Mouse (Mus musculus) gastrocnemius, postnatal 25 days (tissue): Measurements from ENCODE around the gene Nhs. TPM values are rescaled to one million over a fixed set of nuclear protein-coding genes. Genes with fewer than 3 reads are reported as not detected.
A peak's percentile ranks its signal among the peaks of the same experiment; 100 is the strongest.

Experiments
- DNase-seq: peaks from one replicate; pipeline ENCODE4 v3.0.0; 2022
- total RNA-seq, 2 experiments: library from RNA; stranded (reverse); gene quantifications; 1 replicate in 1 of 2; 2 replicates in 1 of 2; pipeline ENCODE4 v1.2.3; 2021

The Nhs gene
- total RNA-seq, 2 experiments from 2014 or later, result 0.48 to 0.61 TPM

DNA sequence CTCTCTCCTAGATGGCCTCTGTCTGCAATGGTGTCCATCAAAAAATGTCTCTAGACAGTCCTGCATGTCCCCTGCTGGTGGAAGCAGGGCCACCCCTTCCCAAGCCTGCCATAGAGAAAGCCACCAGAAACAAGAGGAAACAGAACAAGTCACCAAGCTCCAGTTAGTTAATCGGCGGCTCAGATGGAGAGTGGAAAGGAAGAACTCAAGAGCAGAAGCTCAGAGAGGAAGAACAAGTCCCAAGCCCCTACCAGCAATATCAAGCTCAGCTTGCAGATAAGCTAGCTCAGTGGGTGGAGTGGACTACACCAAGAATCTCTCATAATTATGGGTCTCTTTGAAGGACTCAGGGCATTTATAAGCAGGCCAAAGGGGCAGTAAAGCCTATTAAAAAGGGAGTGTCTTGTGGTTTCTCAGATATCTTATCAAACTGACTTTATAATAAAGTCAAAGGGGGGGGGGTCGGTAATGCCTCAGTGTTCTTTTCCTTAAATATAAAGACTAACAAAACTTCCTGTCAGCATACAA is 139.4 kb downstream of the Nhs start:
- no peak for DNase-seq

DNA sequence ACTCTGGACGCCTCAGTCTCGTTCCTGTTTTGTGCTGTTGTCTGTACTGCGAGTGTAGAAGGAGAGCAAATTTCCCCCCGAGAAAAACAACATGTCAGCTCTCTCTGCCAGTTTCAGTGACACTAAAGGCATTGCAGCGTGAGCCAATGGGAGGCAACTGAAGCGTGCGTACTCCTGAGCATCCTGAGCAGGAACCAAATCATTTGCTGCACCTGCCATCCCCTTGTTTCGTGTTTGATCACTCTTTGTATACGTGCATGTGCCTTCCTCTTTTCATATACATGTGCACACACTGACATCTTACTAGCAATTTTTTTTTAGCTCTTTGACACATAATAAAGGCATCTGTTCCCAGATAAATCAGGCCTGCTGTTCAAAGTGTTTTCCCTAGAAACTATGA is 142.1 kb downstream of the Nhs start:
- DNase-seq, result no peak

DNA sequence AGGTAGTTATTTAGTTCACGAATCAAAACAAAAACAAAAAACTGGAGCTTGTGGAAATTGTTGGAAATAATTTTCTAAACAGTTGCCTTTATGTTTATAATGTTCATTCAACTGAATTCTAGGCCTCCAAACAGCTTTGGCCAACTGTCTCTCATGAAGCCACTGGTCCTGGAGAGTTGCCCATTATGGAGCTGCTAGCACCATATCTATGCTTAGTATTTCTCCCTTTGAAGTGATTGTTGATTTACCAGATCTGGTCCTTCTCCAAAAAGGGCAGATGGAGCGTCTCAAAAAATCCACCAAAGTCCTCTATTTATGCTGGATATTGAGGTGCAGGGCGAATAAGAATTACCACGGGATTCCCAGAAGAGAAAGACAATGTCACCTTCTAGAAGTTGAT is 147.0 kb downstream of the Nhs start:
- no peak for DNase-seq

DNA sequence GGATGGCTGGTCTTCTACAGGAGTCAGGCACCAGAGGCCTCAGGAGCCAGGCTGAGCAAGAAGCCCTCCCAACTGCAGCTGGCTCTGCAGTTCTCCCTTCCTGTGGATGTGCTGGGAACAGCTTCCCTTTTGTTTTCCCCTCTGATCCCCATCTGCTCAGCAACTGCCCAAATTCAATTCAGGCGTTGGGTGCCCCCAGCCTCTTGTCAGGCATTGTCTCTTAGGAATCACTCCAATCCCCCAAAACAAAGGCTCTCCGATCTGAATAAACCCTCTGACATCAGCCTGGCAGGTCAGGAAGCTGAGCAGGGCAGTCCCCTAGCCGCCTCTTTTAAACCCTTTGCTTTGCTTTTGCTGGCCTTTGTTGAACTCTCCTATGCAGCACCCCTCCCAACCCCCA is 149.7 kb downstream of the Nhs start:
- no peak for DNase-seq

DNA sequence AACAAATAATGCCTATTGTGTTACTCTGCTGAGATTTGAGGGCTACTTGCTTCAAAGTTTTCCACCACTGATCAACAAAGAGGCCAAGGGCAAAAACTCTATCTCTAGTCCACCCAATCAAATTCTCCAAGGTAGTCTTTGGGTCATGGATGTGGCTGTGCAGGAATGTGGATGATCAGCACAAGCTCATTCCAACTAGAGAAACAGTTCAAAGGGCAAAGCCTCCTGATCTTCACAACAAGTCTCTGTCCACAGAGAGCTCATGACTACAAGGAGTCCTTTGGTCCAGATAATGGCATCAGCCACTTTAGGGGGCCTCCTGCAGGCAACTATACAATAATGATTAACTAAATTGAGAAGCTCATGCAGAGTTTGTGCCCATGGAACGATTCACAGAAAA is 155.7 kb downstream of the Nhs start:
- no peak for DNase-seq

DNA sequence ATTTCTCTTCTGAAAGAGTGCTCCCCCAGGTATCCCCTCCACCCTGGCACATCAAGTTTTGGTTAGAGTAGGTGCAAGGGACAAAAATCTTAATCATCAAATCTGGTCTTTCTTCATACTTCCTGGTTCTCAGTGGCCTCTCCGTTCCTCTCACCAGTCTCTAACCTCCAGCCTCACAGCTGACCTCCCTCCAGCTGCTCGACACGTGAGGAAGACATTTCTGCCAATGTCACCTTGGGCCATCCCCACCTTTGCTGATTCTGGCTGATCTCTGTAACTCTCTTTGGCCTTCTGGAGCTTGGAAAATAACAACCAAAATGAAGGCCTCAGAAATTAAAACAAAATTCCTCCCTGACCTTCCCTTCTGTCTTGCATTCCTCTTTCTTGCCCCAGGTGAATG is 160.7 kb downstream of the Nhs start:
- DNase-seq, result no peak

DNA sequence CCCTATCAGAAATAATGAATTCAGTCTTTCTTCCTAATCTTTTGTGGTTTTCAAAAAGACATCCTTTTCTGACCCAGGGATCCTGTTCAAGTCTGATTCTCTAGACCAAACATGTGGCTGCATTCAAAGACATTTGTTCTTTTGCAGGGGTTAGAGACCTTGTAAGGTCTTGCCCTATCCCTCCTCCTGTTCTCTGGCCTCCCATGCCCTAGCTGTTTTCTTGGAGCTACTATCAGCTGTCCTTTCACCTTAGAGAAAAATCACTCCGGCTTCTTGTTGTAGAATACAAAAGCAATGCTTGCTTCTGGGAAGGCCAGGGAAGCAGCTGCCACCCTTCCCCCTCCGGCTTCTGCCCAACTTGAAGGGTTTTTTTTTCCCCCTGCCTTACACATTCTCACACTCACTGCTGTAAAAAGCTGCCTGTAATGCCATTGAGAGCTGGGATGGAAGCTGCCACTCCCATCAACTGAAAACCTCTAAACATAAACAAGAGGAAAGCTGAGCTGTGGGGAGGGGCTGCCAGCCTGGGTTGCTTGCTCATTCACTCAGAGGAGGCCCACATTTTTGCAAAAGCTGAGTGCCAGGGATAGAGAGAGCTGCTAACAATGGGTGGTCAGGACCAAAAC is 162.2 kb downstream of the Nhs start:
- no peak for DNase-seq

DNA sequence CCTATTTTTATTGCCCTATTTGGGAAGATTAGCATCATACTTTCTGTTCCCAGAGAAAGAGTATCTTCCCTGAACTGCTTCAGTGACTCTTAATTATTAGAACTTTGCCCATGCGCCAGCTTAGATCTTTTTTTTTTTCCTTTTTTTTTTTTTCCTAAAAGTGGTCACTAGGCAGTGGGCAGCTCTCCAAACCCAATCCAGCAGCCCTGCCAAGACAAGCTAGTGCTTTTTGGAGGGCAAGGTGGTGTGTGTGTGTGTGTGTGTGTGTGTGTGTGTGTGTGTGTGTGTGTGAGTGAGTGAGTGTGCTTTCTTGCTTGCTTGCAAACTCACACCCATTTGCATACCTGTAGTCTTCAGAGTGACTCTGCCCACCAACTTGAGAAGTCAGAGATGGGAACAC is 169.4 kb downstream of the Nhs start:
- DNase-seq, result no peak

DNA sequence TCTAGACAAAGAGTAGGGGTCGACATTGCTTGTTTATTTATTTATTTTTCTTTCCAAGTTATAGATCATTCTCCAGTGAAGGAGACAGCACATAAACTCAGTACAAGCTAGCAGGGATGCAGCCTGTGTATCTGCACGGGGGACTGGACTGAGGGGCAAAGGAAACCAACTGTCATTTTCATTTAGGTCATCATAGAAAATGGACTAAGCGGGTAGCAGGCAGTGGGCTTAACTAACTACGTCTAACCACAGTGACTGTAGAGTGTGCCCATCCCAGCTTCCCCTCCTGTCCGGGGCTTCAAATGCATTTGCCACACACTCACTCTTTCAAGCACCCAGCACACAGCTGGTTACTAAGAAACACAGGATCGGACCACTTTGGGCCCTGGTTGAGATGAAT is 174.6 kb downstream of the Nhs start:
- DNase-seq, result no peak

DNA sequence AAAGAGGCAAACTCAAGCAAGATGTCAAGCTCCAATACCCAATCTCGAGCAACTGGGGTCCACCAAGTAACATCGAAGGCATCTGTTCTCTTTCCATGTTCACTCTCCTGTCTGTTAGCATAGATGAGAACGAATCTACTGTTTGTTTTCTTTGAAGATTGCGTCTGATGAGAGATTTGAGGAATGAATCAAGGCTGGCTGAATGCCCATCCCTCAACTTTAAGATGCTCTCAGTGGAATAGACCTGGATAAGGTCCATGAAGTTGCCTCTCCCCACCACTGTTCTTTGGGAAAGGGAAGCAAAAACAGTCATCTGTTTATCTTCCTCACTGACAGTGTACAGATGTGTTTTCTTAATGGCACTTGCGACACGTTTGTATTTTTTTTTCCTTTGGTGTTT is 178.1 kb downstream of the Nhs start:
- no peak for DNase-seq

DNA sequence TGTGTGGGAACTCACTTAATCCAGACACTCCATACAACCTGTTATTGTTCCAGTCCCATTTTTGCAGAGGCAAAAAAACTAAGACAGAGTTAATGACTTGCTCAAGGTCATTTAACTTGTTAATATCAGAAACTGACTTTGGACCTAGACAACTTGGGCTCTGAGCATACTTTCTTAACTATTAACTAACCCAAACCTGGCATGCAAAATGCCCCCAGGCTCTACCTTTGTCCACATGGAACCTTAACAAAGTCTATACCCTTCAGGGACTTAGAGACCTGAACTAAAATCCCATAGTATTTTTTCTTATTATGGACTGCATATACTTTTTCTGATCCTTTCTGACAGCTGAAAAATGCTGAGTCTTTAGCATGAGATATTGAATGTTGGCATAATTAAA is 179.6 kb downstream of the Nhs start:
- DNase-seq, result no peak

DNA sequence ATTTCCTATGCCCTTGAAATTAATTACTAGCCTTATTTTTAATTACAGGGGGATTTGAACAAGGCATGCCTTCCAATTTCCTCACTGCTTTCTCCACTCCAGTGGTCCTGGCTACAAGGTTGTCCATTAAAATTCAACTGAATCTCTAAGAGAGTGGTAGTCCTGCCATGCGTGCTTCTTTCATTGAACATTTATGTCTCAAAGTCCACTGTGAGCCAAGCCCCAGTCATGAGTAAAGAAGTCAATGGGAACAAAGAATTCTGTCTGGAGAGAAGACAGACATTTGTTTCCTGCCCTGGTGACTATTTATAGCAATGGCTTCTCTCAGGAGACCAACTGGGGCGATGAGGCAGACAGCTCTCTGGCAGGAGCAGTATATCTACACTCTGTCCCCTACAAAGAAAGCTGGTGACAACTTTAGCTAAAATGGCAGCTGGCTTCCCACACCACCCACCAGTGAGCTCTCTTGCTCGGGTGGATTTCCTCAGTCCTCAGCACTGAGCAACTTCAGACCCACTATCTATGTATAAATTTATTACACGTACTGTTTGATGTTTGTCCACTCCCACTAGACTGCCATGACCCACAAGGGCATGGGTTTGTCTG is 182.2 kb downstream of the Nhs start:
- no peak for DNase-seq

DNA sequence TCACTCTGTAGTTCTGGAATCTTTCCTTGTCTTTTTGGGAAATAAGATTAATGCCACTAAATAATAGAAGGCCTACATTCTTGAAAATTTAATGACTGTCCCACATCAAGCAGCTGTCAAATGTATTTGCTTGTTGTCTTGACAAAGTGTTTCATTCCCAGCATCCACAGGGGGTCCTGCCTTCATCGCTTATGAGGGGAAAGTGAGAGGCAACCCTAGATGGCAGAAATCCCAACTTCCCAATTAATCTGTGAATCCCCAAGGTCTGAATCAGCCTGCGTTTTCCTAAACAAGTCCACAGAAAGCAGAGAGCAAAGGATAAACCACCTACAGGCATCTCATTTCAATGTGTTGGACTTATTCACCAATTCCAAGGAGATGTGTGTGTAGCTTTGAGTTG is 183.2 kb downstream of the Nhs start:
- no peak for DNase-seq

DNA sequence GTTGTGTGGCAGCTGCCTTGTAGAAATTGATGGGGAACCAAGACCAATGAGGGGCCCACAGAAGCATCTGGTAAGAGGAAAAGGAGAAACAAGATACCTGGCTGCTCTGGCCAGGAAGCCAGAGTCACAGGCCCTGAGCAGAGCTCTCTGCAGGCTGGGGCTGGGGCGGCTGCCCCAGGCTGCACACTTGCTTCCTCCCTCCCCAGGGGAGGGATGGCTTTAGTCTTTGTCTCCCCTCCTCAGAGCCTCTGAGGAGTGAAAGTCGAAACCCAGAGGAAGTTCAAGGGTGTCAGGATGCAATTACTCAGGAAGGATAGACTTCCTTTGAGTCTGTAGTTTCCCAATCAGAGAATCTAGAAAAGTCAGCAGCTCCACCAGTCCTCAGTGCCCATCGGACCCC is 186.0 kb downstream of the Nhs start:
- no peak for DNase-seq

DNA sequence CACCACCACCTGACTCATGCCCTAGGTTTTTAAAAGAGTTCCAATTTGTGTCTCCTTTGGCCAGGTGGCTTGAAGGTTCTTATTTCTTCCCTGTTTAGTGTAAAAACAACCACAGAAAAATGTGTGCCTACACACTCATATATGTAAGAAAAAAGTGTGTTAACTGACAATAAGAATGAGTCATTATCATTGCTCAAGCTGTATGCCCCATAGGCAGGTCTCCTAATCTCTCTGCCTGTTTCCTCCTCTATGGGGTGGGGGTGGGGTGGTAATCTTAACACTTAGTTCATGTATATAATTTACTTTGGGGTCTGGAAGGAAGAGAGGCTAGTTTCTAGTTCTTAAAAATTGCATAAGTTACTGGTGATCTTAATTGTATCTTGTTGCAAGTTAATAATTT is 186.8 kb downstream of the Nhs start:
- DNase-seq, result no peak

DNA sequence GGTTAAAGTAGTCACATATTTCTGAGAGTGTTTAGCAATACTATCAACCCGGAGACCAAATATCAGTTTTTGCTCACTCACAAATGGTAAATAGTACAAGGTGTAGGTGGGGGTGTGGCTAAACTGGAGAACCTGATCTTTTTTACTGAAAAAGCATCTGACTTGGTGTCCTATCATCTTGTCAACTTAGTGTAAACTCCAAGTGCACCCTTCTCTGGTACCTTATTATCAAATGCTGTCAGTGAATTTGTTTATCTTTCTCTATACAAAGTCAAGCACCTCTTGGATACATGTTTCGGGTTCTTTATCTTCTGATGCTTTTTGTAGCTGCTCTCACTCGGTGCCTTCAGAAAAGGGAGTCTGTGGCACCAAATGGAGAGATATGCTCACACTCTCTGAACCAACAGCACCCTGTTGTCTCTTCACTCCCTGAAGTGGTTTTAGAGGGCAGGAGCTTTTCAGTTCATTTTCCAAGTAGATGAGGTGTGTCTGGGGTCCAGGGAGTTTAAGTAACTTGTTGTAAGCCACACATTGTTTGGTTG is 187.5 kb downstream of the Nhs start:
- DNase-seq, result no peak

DNA sequence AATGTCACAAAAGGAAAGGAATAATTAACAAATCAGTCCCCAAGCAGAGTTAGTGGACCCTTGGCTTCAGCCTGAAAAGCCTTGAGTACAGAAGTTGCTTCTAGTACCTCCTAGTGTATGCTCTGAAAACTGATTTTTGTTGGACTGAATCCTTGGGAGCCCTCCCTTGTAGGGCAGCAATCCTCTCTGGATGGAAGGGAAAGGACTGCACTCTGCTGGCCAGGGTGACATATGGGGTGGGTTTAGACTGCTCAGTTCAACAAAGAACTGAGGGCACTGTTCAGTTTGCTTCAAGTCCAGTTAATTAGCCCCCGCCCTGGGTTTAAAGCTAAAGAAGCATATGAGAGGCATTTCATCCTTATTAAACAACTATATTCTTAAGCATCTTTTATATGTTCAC is 188.4 kb downstream of the Nhs start:
- no peak for DNase-seq

DNA sequence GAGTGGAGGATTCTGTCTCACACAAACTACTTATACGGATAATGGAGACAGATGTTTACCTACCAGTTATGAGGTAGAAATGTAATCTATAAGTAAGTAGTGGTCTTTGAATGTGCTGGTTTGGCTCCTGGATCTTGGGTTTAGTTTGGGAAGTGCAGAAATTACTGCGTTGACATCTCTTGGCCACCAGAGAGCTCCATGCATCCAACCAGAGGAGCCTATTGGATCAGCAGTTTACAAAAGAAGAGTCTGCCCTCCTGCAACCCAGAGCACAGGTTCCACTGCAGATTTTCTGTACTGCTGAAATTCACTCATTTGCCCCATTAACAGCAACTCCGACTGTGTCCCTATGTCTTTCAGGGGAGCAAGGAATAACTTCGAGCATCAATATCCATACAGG is 191.8 kb downstream of the Nhs start:
- DNase-seq, result no peak

DNA sequence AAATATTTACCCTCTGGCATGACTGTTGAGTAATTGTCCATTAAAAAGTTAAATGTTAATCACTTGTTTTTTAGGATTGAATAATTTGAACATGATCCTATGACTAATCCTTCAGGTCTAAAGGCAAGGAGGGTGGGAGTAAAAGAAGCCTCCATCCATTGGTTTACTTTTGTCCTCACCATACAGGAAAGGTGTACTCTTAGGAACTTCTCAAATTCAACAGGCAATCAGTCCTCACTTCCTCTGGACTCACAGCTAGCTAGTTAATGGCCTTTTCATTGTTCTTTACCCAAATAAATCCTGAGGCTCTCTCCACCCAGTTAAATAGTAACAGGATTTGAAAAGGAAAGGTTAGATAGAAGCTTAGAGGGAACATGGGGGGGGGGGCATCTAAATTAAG is 196.2 kb downstream of the Nhs start:
- no peak for DNase-seq

DNA sequence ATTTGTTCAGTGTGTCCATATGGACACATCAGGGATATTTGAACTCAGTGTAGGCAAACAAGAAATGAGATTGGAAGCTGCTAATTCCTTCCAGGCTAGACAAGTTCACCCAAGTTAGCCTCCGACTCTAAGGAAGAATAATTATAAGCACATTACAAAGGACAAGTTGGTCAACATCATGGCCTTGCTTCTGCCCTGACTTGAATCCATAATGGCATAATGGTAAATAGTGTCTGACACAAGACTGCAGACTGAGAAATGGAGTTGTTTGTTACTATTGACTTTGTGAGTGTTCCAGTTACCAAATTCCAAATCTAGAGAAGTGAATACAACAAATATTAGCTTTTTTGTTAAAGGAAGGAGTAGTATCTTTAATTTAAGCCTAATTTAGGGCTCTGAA is 196.7 kb downstream of the Nhs start:
- no peak for DNase-seq

DNA sequence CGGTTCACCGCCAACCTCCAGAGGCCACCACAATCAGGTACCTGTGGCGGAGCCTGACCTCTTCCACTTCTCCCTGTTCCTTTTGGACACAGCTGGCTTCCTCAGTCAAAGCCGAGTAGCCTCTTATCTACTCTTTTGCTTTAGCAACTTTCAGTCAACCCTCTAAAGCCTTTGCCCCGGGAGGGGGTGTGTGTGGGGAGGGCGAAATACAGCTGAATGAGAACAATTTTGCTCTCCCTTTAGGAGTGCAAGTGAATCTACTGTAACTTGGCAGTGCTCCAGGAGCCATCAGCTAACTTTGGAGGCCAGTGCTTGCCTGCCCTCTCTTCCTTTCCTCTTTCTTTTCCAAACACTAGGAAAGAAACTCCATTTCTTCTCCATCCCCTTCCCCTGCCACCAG is 197.8 kb downstream of the Nhs start:
- DNase-seq, result no peak

DNA sequence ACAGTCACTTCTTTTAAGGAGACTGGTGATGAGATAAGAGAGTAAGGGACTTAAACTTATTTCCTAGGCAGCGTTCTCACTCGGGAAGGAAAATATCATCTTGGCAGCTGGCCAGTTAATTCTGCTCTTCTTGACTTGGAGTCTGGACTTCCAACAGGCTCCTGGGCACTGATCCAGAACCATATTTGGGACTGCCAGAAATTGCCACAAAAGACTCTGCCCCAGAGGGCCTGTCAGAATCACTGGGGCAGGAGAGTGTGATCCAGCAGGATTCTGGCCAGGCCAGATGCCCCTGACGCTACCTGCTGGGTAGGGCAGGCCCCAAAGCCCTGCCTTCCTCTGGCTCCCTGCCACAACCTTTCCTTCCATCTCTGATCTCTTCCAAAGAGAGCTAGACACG is 198.4 kb downstream of the Nhs start:
- peak; percentile 7 for DNase-seq

DNA sequence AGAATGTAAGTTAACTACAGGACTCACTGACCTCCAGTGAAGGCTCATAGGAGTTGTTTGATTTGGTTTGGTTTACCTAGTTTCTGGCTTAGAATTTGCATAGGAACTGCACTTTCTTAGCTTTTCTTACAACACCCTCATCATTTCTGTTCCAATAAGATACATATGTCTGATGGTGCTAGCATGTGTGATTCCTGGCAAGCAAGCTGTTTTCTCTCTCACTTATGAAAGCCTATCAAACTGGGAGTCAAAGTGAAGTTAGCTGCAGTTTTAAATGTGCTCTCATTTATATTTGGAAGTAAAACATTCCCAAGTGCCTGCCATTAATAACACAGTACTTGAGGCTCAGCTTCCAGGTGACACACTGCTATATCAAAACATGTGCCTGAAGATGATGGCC is 207.2 kb downstream of the Nhs start:
- no peak for DNase-seq

DNA sequence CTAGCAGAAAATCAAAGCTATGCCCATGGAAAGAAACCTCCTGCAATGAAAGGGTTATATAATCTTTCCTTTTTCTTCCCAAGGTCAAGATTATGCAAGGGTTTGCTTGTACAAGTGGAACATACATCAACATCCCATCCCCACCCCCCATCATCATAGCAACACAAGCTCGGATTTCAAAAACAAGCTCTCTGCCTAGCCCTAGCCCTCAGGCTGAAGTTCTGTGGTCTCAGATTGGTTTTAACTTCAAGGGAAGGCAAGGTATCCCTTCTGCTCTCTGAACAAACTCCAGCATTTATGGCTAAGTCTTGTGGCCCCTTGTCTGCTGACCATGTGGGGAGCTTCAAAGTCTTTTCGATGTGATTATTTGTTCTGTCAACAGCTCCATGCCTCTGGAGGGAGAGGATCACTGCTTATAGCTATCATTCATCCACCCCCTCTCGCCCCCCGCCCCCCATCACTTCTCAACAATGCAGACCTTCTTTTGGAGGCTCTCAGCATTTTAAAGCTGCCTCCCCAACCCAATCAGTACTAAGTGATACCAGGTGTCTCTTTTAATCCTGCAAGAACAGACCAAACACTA is 216.3 kb downstream of the Nhs start:
- no peak for DNase-seq
